Mouse (Mus musculus): ENCODE measurements around the gene Nup50.

DNA sequence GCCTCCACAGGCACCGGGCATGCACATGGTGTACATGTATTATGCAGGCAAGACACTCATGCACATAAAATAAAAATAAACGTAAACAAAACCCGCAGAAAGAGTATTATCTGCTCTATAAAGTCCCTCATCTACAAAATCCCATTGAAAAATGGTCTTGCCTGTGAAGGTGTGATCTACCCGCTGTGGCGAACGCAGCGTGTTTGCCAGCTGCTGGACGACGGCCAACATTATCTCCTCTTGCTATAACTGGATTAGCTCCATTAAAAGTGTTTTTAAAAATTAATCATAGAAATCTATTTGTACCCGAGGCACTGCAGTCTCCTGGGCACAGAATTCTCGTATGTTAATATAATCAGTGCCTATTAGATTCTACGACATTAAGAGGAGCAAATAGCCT lies 35.1 kb upstream of the Nup50 start:
- no peak for TF ChIP-seq POLR2AphosphoS2 (IDR thresholded peaks at IDR 0.05; ENCODE audit: insufficient read length, low read depth)
- no peak for TF ChIP-seq E2F4 (IDR thresholded peaks at IDR 0.05; ENCODE audit: insufficient read depth)
- no peak for TF ChIP-seq USF1 (IDR thresholded peaks at IDR 0.05; ENCODE audit: low read depth)
- no peak for TF ChIP-seq POLR2A (IDR thresholded peaks at IDR 0.05; ENCODE audit: insufficient read length, low read depth)
- TF ChIP-seq TCF12 (IDR thresholded peaks at IDR 0.05; ENCODE audit: insufficient read depth, poor library complexity, severe bottlenecking): no peak
- TF ChIP-seq CEBPB (IDR thresholded peaks at IDR 0.05; ENCODE audit: insufficient read depth, poor library complexity, severe bottlenecking): no peak
- no peak for TF ChIP-seq REST (IDR thresholded peaks at IDR 0.05; ENCODE audit: insufficient read depth, insufficient read length)
